Mouse (Mus musculus): ENCODE results near the gene Tnni2.

- TF ChIP-seq CTCF (IDR thresholded peaks at IDR 0.05; ENCODE audit: borderline replicate concordance, control insufficient read depth, extremely low read depth, insufficient read depth, low read length, poor library complexity) (no peak), POLR2A (IDR thresholded peaks at IDR 0.05; ENCODE audit: control insufficient read depth, extremely low read depth, insufficient read depth, low read length, poor library complexity) (no peak)
Observed at GRCm38 (mm10) chr7:142407935-142408334, 33.7 kb upstream of the Tnni2 start.
